Mouse (Mus musculus) gastrocnemius, postnatal 4 days (tissue): ENCODE measurements around the gene Stx2. TPM values are rescaled to one million over a fixed set of nuclear protein-coding genes. Genes with fewer than 3 reads are reported as not detected.
"Not testable (repeated sequence)": the region's sequence is repeated elsewhere in the genome, so short reads cannot be mapped to it uniquely, and the experiment has no call there.

ENCODE experiments used
- DNase-seq, 2 experiments: peaks; one replicate each; pipeline ENCODE4 v3.0.0; 2021 to 2022; ENCODE audit warnings: low spot score in 2 of 2, mixed read lengths in 2 of 2
- total RNA-seq, 2 experiments: library from RNA; stranded (reverse); gene quantifications; 2 replicates each; pipeline ENCODE4 v1.2.3; 2021

Gene Stx2
- total RNA-seq, 2 experiments from 2014 or later, result 24.5 to 29.0 TPM

- not testable (repeated sequence) for DNase-seq
Observed at GRCm38 (mm10) chr5:128954371-128954770, 54.0 kb downstream of the Stx2 start.

GRCm38 (mm10) chr5:128953278-128954070 lies 54.9 kb downstream of the Stx2 start, which contains the start of gene Rimbp2:
Gene Rimbp2 (minus strand): TSS chr5:128953486.
- DNase-seq, result no peak

GRCm38 (mm10) chr5:128952291-128953195 lies 55.8 kb downstream of the Stx2 start:
- DNase-seq, result no peak

GRCm38 (mm10) chr5:128951472-128951871 lies 56.9 kb downstream of the Stx2 start:
- DNase-seq, result no peak

GRCm38 (mm10) chr5:128947093-128947492 lies 61.3 kb downstream of the Stx2 start:
- no peak for DNase-seq

GRCm38 (mm10) chr5:128940436-128940835 lies 67.9 kb downstream of the Stx2 start:
- DNase-seq, result no peak

- DNase-seq, result no peak
Observed at GRCm38 (mm10) chr5:128935359-128935899, 72.9 kb downstream of the Stx2 start.

Other genes starting within 250 kb of the Stx2 start
- under 1 TPM; 0.20 to 0.21 TPM for gene Rimbp2, start 55.1 kb downstream of the Stx2 start, total RNA-seq
- 100 to 1,000 TPM; 105 to 111 TPM for gene Ran, start 11.5 kb upstream of the Stx2 start, total RNA-seq
- 10 to 100 TPM; 14.9 to 17.3 TPM for gene Adgrd1, start 88.2 kb upstream of the Stx2 start, total RNA-seq